Mouse (Mus musculus) stomach, postnatal 0 days (tissue): ENCODE measurements around the gene Hist1h3a.

Experiments used
- CTCF ChIP-seq: IDR thresholded peaks from 2 replicates; pipeline ENCODE4 v1.5.1; 2016; ENCODE audit warnings: antibody characterized with exemption, low read depth, mild to moderate bottlenecking, moderate library complexity
- EP300 ChIP-seq: optimal IDR thresholded peaks from 2 replicates; pipeline ENCODE3; 2016; ENCODE audit warnings: antibody characterized with exemption

DNA sequence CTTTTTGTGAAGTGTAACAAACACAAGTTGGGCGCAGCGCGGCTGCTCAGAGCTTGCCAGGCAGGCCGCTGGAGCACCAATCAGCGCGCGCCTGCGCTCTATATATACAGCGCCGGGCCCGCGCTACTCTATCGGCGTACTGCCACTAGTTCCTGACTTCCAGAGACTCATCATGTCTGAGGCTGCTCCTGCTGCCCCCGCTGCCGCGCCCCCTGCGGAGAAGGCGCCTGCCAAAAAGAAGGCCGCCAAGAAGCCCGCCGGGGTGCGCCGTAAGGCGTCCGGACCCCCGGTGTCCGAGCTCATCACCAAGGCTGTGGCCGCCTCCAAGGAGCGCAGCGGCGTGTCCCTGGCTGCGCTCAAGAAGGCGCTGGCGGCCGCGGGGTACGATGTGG, 23.5 kb downstream of the Hist1h3a start, which contains the start of gene Hist1h1c:
- TF ChIP-seq CTCF (peak; percentile 47), EP300 (no peak)
